Mouse (Mus musculus) small intestine, adult 2 months (tissue): Measurements from ENCODE around the gene Loxl3. TPM values are rescaled to one million over a fixed set of nuclear protein-coding genes. Genes with fewer than 3 reads are reported as not detected.

ENCODE experiments used
- H3K27ac ChIP-seq: fragments of 200-500 bp; 2 replicates; pipeline ENCODE4 v1.5.1; 2012; ENCODE audit warnings: low read depth, low read length, control low read depth, inconsistent platforms; ENCODE audit not compliant: insufficient read depth
- H3K27me3 ChIP-seq: fragments of 200-500 bp; 2 replicates; pipeline ENCODE4 v1.6.1; 2012; ENCODE audit warnings: mild to moderate bottlenecking, moderate library complexity, low read length, inconsistent platforms; ENCODE audit not compliant: control insufficient read depth, insufficient read depth
- H3K36me3 ChIP-seq: fragments of 200-500 bp; 2 replicates; pipeline ENCODE4 v1.6.1; 2012; ENCODE audit warnings: mild to moderate bottlenecking, low read length, control low read depth, inconsistent platforms; ENCODE audit not compliant: control insufficient read depth, insufficient read depth
- H3K4me1 ChIP-seq: fragments of 200-500 bp; 2 replicates; pipeline ENCODE4 v1.6.1; 2012; ENCODE audit warnings: low read length, inconsistent platforms, mixed read lengths; ENCODE audit not compliant: control insufficient read depth, insufficient read depth, insufficient read length
- H3K4me3 ChIP-seq: fragments of 200-500 bp; 2 replicates; pipeline ENCODE4 v1.5.1; 2012; ENCODE audit warnings: low read depth, mild to moderate bottlenecking, control low read depth, inconsistent platforms, low read length, moderate library complexity
- CTCF ChIP-seq: fragments of 200-500 bp; IDR thresholded peaks from 2 replicates; pipeline ENCODE4 v1.5.1; 2012; ENCODE audit warnings: low read depth, mild to moderate bottlenecking, control low read depth, inconsistent platforms, low read length, moderate library complexity, mixed read lengths; ENCODE audit not compliant: insufficient replicate concordance, insufficient read length; ENCODE audit errors: extremely low read depth
- POLR2A ChIP-seq: fragments of 200-500 bp; IDR thresholded peaks from 2 replicates; pipeline ENCODE4 v1.6.1; 2012; ENCODE audit warnings: low read depth, mild to moderate bottlenecking, control low read depth, inconsistent platforms, low read length, moderate library complexity
- WGBS: fragments of 180-500 bp; shearing (Covaris S2); methylation state at CpG from one replicate; pipeline ENCODE4 v1.1.7; 2018; 5-methylcytosine and 5-hydroxymethylcytosine counted together
- polyA plus RNA-seq: library from polyadenylated mRNA; depleted of rRNA; stranded (reverse); fragments of >200 nt; gene quantifications from 2 replicates; pipeline ENCODE4 v1.2.3, GENCODE M21; 2012

Gene Loxl3
- polyA plus RNA-seq, 1 experiment = 2.5 TPM

DNA sequence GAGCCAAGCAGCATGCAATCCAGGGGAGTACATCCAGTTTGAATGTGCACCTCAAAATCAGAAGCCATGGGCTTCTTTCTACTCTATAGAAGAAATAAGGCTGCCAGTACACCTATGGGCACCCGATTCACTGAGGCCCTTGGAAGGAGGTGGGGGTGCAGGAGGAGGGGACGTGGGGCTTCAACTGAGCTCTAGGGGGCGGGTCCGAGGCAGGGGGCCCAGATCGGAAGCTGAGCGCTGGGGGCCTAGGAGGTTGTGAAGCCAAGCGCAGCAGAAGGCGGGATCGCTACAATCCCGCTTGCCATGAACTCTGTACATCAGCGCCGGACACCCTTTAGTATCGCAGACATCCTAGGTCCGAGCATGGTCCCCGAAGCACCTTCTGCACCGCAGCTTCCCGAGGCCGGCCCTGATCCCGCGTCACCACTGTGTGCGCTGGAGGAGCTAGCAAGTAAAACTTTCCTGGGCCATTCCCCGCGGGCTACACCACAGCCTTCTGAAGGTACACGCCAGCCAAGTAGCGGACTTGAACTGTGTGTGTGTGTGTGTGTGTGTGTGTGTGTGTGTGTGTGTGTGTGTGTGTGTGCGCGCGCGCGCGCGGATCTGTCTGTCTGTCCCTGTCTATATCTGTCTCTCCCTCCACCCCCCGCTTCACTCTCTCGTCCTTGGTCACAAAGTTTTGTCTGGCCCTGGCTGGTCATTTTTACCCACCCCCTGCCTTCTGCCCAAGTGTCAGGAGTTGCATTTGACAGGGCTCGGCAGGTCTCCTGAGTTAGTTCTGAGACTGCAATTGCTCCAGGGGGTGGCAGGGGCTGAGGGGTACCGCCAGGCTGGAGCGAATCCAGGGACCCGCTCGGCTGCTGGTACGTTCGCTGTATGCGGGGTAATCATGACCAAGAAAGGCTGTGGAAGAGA lies 52.4 kb downstream of the Loxl3 start, which contains the start of gene Lbx2:
Gene Lbx2, plus strand, starts transcription at position 247 of the 915 bp plus-strand sequence.
- Histone ChIP-seq H3K27ac (peak within 1 kb of the TSS; percentile 38; the same call in 1 of the 2 replicates), H3K4me3 (peak within 1 kb of the TSS; percentile 44), H3K27me3 (peaks cover 43% of the 10 kb centered on the region), H3K4me1 (peaks cover 14% of the 10 kb centered on the region), H3K36me3 (0 out of 2 replicates have a peak, but pooled peaks cover 3% of the 10 kb centered on the region)
- no peak for TF ChIP-seq POLR2A
- TF ChIP-seq CTCF = no peak
- 6% methylated on average over 42 of the region's 42 CpGs for WGBS

DNA sequence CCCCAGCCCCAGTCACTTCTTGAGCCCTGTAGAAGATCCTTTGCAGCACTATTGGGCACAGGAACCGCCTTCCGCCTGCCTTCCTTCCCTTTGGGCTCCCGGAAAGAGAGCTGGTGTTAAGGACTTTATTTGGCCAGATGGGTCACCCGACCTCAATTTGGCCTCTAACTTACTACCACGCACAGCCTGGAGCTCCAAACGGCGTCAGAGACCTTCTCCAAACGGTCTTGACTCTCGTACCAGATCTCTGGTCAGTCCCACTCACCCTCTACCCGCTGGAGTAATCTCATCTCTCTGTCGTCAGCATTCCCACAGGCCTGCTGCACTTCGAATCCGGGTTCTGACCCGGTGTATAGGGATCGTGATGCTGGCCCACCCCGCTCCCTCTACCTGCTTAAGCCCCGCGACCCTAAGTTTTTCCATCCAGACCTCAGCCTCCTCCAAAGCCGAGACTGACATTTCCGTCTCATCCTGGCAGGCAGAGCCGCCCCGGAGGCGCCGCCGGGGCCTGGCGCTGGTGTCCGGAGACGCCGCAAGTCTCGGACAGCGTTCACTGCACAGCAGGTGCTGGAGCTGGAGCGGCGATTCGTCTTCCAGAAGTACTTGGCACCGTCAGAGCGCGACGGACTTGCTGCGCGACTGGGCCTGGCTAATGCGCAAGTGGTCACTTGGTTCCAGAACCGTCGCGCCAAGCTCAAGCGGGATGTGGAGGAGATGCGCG lies 53.4 kb downstream of the Loxl3 start:
- Histone ChIP-seq H3K27me3 (peaks cover 43% of the 10 kb centered on the region), H3K36me3 (no peaks in the 10 kb centered on the region), H3K27ac (peak overlapping the region; percentile 38; the same call in 1 of the 2 replicates), H3K4me1 (peaks cover 14% of the 10 kb centered on the region), H3K4me3 (peak overlapping the region; percentile 44)
- no peak for TF ChIP-seq CTCF
- no peak for TF ChIP-seq POLR2A
- WGBS = 10% methylated on average over 47 of the region's 47 CpGs

DNA sequence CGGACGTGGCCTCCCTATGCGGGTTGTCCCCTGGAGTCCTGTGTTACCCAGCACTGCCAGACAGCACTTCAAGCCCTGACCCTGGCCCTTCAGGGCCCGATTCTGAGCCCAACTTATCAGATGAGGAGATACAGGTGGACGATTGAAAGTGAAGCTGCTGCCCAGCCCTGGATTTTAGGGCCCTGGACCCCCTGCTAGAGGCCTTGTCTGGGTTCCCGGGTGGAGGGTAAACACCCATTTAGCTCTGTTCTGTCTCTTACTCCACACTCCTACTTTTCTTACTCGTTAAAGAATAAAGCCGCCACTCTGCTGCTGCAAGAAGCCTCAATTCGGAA lies 53.9 kb downstream of the Loxl3 start:
- no peaks in the 10 kb centered on the region for H3K36me3 ChIP-seq
- peaks cover 17% of the 10 kb centered on the region for H3K4me1 ChIP-seq
- H3K4me3 ChIP-seq = peak overlapping the region; percentile 44
- 35% methylated on average over 9 of the region's 9 CpGs for WGBS
- no peak for TF ChIP-seq CTCF
- peaks cover 43% of the 10 kb centered on the region for H3K27me3 ChIP-seq
- no peak overlapping the region for H3K27ac ChIP-seq

DNA sequence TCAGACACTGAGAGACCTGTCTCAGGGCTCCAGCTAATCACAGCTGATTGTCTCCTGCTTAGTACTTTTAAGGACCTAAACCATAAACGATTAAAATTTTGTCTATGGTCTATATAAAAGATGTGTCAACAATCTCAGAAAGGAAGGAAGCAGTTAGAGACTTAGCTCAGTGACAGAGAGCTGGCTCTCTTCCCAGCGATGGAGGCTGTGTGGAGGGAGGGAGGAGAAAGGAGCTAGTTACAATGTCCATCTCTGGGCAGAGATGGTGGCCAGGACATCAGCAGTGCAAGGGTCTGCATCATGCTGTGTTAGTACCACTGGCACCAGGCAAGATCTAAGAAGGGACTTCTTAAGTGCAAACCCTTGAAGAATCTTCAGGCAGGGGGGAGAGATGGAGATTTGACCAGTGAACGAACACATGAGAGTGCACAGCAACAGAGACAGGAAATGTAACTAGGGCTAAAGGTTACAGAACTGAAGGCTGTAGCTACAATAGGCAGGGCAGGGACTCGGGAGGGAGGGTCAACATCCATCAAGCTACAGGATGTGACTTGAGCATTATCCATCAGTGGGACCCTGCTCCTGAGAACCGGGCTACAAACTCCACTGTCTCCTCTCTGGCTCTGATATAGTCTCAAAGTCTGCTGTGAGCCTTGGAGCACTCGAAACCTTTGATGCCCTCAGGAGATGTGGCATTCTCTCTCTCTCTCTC lies 58.6 kb downstream of the Loxl3 start:
- Histone ChIP-seq H3K27me3 (peaks cover 17% of the 10 kb centered on the region), H3K4me3 (no peak overlapping the region), H3K36me3 (no peaks in the 10 kb centered on the region), H3K27ac (no peak overlapping the region), H3K4me1 (peaks cover 6% of the 10 kb centered on the region)
- WGBS = 18% methylated on average over 6 of the region's 6 CpGs
- TF ChIP-seq POLR2A = no peak
- TF ChIP-seq CTCF = no peak

DNA sequence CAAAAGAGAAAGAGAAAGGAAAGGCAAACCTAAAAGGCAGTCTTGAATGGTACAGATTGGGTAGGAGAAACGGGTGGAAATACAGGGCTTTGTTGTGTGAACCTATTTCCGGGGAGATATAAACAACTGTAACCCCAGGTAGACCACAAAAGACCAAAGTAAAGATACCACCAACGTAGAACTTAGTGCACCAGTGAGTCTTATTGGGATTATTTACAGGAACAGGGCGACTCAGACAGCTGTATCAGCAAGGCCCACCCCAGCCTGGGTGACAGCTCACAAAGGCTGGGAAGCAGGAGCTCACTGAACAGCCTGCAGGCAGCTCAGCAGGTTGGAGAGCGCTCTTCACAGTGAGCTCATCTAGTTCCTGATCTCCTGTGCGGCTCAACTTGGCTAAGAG lies 62.0 kb downstream of the Loxl3 start:
- TF ChIP-seq CTCF (no peak), POLR2A (no peak)
- H3K36me3 ChIP-seq = no peaks in the 10 kb centered on the region
- H3K4me1 ChIP-seq = peaks cover 4% of the 10 kb centered on the region; the same call in 1 of the 2 replicates
- no peak overlapping the region for H3K27ac ChIP-seq
- WGBS = 77% methylated on average over 6 of the region's 6 CpGs
- no peaks in the 10 kb centered on the region for H3K27me3 ChIP-seq
- no peak overlapping the region for H3K4me3 ChIP-seq

DNA sequence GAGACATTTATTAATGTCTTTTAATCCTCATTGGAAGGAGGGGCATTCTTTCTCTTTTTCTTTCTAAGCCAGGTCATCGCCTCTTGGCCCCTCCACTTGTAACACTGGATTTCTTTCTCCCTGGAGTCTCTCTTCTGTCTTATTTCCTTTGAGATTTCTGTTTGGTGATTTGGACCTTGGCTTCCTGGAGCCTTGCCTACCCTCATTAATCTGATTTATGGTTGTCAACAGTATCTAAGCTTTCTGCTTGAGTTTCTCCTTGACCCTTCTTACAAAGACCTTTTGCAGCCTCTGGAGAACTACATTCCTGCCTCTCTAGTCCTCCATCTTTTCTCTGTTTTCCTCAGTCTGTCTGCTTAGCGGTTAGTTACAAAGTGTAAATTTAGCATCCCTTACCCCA lies 64.4 kb downstream of the Loxl3 start:
- H3K27ac ChIP-seq = no peak overlapping the region; the same call in 1 of the 2 replicates
- peaks cover 11% of the 10 kb centered on the region for H3K4me1 ChIP-seq
- H3K36me3 ChIP-seq = no peaks in the 10 kb centered on the region
- no peak overlapping the region for H3K4me3 ChIP-seq
- no peak for TF ChIP-seq POLR2A
- TF ChIP-seq CTCF = no peak
- no peaks in the 10 kb centered on the region for H3K27me3 ChIP-seq
- WGBS = 31% methylated on average over 2 of the region's 2 CpGs

DNA sequence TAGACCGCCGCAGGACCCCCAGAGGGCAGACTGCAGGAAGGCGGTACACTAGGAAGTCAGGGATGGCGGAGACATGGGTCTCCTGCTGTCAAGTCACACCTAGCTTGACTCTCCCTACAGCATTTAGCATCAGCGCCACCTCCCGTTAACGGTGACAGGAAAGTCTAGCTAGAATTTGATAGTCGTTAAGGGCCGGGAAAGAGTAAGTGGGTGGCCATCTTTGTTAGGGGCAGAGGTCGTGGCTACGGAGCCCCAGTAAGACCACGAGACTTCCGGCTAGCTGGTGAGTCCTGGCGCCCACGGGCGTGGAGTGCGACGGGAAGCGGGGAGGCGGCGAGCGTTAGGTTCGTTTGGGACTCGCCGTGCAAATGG lies 67.3 kb downstream of the Loxl3 start, which contains the start of the genes Ccdc142 and Gm42688:
Gene Ccdc142, plus strand, starts transcription at position 286 of the 372 bp plus-strand sequence.
Gene Gm42688, plus strand, starts transcription at position 302 of the 372 bp plus-strand sequence.
- H3K27me3 ChIP-seq = no peaks in the 10 kb centered on the region
- H3K4me1 ChIP-seq = peaks cover 13% of the 10 kb centered on the region
- H3K27ac ChIP-seq = peak within 1 kb of the TSS; percentile 77
- under 1% methylated on average over 25 of the region's 25 CpGs for WGBS
- TF ChIP-seq CTCF (peak; percentile 53; the same call in 1 of the 2 replicates), POLR2A (peak; percentile 47; the same call in 1 of the 2 replicates)
- peak within 1 kb of the TSS; percentile 86 for H3K4me3 ChIP-seq
- H3K36me3 ChIP-seq = peaks cover 2% of the 10 kb centered on the region; the same call in 1 of the 2 replicates
